Mouse (Mus musculus): ENCODE measurements around the gene Slc7a8. TPM values are rescaled to one million over a fixed set of nuclear protein-coding genes. Genes with fewer than 3 reads are reported as not detected.

Gene Slc7a8
- 1.7 and 2.3 TPM in 2 replicates for polyA plus RNA-seq (2015; fragmentation: Nextera tagmentation; extraction: Ambion mirVana)

GRCm38 (mm10) chr14:54781610-54782365 is at the start of gene Slc7a8:
Gene Slc7a8 (minus strand): TSS chr14:54781946.
- Histone ChIP-seq H3K27ac (no peak within 1 kb of the TSS), H3K36me3 (no peaks in the 10 kb centered on the region), H3K9me3 (no peaks in the 10 kb centered on the region), H3K9ac (peak within 1 kb of the TSS; percentile 56), H3K4me2 (replicated peaks) (peak within 1 kb of the TSS; percentile 81), H3K4me3 (peak within 1 kb of the TSS; percentile 46), H3K27me3 (peaks cover 47% of the 10 kb centered on the region), H3K4me1 (0 out of 2 replicates have a peak, but pooled peaks cover 5% of the 10 kb centered on the region)
- 0 out of 2 replicates have a peak, but pooled peaks have one; percentile 28 for ATAC-seq (ENCODE audit: low FRiP score, low read depth)
- WGBS: 2% methylated on average over 37 of the region's 37 CpGs

GRCm38 (mm10) chr14:54823716-54824115 is 42.0 kb upstream of the Slc7a8 start:
- WGBS: 63% methylated on average over 1 of the region's 1 CpGs
- Histone ChIP-seq H3K36me3 (no peaks in the 10 kb centered on the region), H3K4me3 (no peak overlapping the region), H3K4me1 (no peaks in the 10 kb centered on the region), H3K9ac (no peak overlapping the region), H3K9me3 (no peaks in the 10 kb centered on the region), H3K27ac (no peak overlapping the region), H3K27me3 (no peaks in the 10 kb centered on the region), H3K4me2 (replicated peaks) (no peak overlapping the region)
- ATAC-seq (ENCODE audit: low FRiP score, low read depth): no peak

- no peaks in the 10 kb centered on the region for H3K27me3 ChIP-seq
- no peaks in the 10 kb centered on the region for H3K4me1 ChIP-seq
- no peaks in the 10 kb centered on the region for H3K36me3 ChIP-seq
- no peak overlapping the region for H3K4me2 ChIP-seq (replicated peaks)
- no peak overlapping the region for H3K4me3 ChIP-seq
- no peak overlapping the region for H3K9ac ChIP-seq
- 89% methylated on average over 2 of the region's 2 CpGs for WGBS
- H3K9me3 ChIP-seq: no peaks in the 10 kb centered on the region
- no peak for ATAC-seq (ENCODE audit: low FRiP score, low read depth)
- H3K27ac ChIP-seq: no peak overlapping the region
These were observed 40.6 kb upstream of the Slc7a8 start for GRCm38 (mm10) chr14:54822301-54822700.

GRCm38 (mm10) chr14:54817791-54818190 is 36.0 kb upstream of the Slc7a8 start:
- H3K4me1 ChIP-seq: no peaks in the 10 kb centered on the region
- H3K27me3 ChIP-seq: no peaks in the 10 kb centered on the region
- no peak overlapping the region for H3K4me3 ChIP-seq
- H3K27ac ChIP-seq: no peak overlapping the region
- no peaks in the 10 kb centered on the region for H3K36me3 ChIP-seq
- 39% methylated on average over 2 of the region's 2 CpGs for WGBS
- no peak for ATAC-seq (ENCODE audit: low FRiP score, low read depth)
- no peak overlapping the region for H3K9ac ChIP-seq
- H3K9me3 ChIP-seq: no peaks in the 10 kb centered on the region
- no peak overlapping the region for H3K4me2 ChIP-seq (replicated peaks)

GRCm38 (mm10) chr14:54815737-54816136 is 34.0 kb upstream of the Slc7a8 start:
- WGBS: 65% methylated on average over 3 of the region's 3 CpGs
- Histone ChIP-seq H3K9me3 (no peaks in the 10 kb centered on the region), H3K4me2 (replicated peaks) (no peak overlapping the region), H3K4me3 (no peak overlapping the region), H3K36me3 (no peaks in the 10 kb centered on the region), H3K27ac (no peak overlapping the region), H3K4me1 (no peaks in the 10 kb centered on the region), H3K27me3 (no peaks in the 10 kb centered on the region), H3K9ac (no peak overlapping the region)
- ATAC-seq (ENCODE audit: low FRiP score, low read depth): no peak

GRCm38 (mm10) chr14:54813991-54814390 is 32.2 kb upstream of the Slc7a8 start, which contains the start of gene Rnf212b:
Gene Rnf212b (plus strand): TSS chr14:54814141.
- Histone ChIP-seq H3K9me3 (no peaks in the 10 kb centered on the region), H3K9ac (no peak within 1 kb of the TSS), H3K36me3 (no peaks in the 10 kb centered on the region), H3K4me1 (no peaks in the 10 kb centered on the region), H3K27ac (no peak within 1 kb of the TSS), H3K4me2 (replicated peaks) (no peak within 1 kb of the TSS), H3K27me3 (no peaks in the 10 kb centered on the region), H3K4me3 (no peak within 1 kb of the TSS)
- WGBS: 89% methylated on average over 29 of the region's 29 CpGs
- ATAC-seq (ENCODE audit: low FRiP score, low read depth): no peak

GRCm38 (mm10) chr14:54809668-54810033 is 27.9 kb upstream of the Slc7a8 start:
- Histone ChIP-seq H3K27ac (no peak overlapping the region), H3K4me1 (no peaks in the 10 kb centered on the region), H3K4me3 (no peak overlapping the region), H3K9ac (no peak overlapping the region), H3K4me2 (replicated peaks) (no peak overlapping the region), H3K27me3 (peaks cover 3% of the 10 kb centered on the region; the same call in 1 of the 2 replicates), H3K36me3 (no peaks in the 10 kb centered on the region), H3K9me3 (no peaks in the 10 kb centered on the region)
- 84% methylated on average over 3 of the region's 3 CpGs for WGBS
- ATAC-seq (ENCODE audit: low FRiP score, low read depth): no peak

GRCm38 (mm10) chr14:54808718-54809667 is 27.2 kb upstream of the Slc7a8 start:
- no peak overlapping the region for H3K27ac ChIP-seq
- H3K4me2 ChIP-seq (replicated peaks): no peak overlapping the region
- 72% methylated on average over 4 of the region's 4 CpGs for WGBS
- H3K9me3 ChIP-seq: no peaks in the 10 kb centered on the region
- H3K36me3 ChIP-seq: no peaks in the 10 kb centered on the region
- H3K4me3 ChIP-seq: no peak overlapping the region
- no peaks in the 10 kb centered on the region for H3K4me1 ChIP-seq
- ATAC-seq (ENCODE audit: low FRiP score, low read depth): no peak
- H3K9ac ChIP-seq: no peak overlapping the region
- peaks cover 3% of the 10 kb centered on the region; the same call in 1 of the 2 replicates for H3K27me3 ChIP-seq

GRCm38 (mm10) chr14:54806124-54806523 is 24.4 kb upstream of the Slc7a8 start:
- H3K4me2 ChIP-seq (replicated peaks): no peak overlapping the region
- H3K27ac ChIP-seq: no peak overlapping the region
- no peaks in the 10 kb centered on the region for H3K4me1 ChIP-seq
- 75% methylated on average over 4 of the region's 4 CpGs for WGBS
- H3K27me3 ChIP-seq: peaks cover 3% of the 10 kb centered on the region; the same call in 1 of the 2 replicates
- no peak for ATAC-seq (ENCODE audit: low FRiP score, low read depth)
- H3K9me3 ChIP-seq: no peaks in the 10 kb centered on the region
- no peak overlapping the region for H3K9ac ChIP-seq
- no peak overlapping the region for H3K4me3 ChIP-seq
- no peaks in the 10 kb centered on the region for H3K36me3 ChIP-seq

GRCm38 (mm10) chr14:54802428-54802827 is 20.7 kb upstream of the Slc7a8 start:
- Histone ChIP-seq H3K36me3 (no peaks in the 10 kb centered on the region), H3K9ac (no peak overlapping the region), H3K27me3 (peaks cover 12% of the 10 kb centered on the region), H3K4me2 (replicated peaks) (no peak overlapping the region), H3K4me1 (no peaks in the 10 kb centered on the region), H3K4me3 (no peak overlapping the region), H3K9me3 (no peaks in the 10 kb centered on the region), H3K27ac (no peak overlapping the region)
- WGBS: 68% methylated on average over 4 of the region's 4 CpGs
- no peak for ATAC-seq (ENCODE audit: low FRiP score, low read depth)

- 47% methylated on average over 10 of the region's 10 CpGs for WGBS
- no peak overlapping the region for H3K9ac ChIP-seq
- peaks cover 9% of the 10 kb centered on the region for H3K27me3 ChIP-seq
- H3K4me1 ChIP-seq: no peaks in the 10 kb centered on the region
- no peak for ATAC-seq (ENCODE audit: low FRiP score, low read depth)
- no peaks in the 10 kb centered on the region for H3K9me3 ChIP-seq
- H3K27ac ChIP-seq: no peak overlapping the region
- no peaks in the 10 kb centered on the region for H3K36me3 ChIP-seq
- no peak overlapping the region for H3K4me2 ChIP-seq (replicated peaks)
- no peak overlapping the region for H3K4me3 ChIP-seq
These were observed 17.9 kb upstream of the Slc7a8 start for GRCm38 (mm10) chr14:54799686-54800085.

- Histone ChIP-seq H3K4me2 (replicated peaks) (no peak overlapping the region), H3K36me3 (no peaks in the 10 kb centered on the region), H3K9ac (no peak overlapping the region), H3K27ac (no peak overlapping the region), H3K9me3 (no peaks in the 10 kb centered on the region), H3K4me3 (no peak overlapping the region), H3K4me1 (no peaks in the 10 kb centered on the region), H3K27me3 (peaks cover 9% of the 10 kb centered on the region)
- no peak for ATAC-seq (ENCODE audit: low FRiP score, low read depth)
- 92% methylated on average over 15 of the region's 15 CpGs for WGBS
These were observed 15.0 kb upstream of the Slc7a8 start for GRCm38 (mm10) chr14:54796760-54797159.

Data from limb, embryonic 13.5 days (tissue).